Mouse (Mus musculus) CH12.LX (cell line): ENCODE measurements around the gene Ddx43. TPM values are rescaled to one million over a fixed set of nuclear protein-coding genes. Genes with fewer than 3 reads are reported as not detected.

Experiments used
- DNase-seq: peaks from one replicate; pipeline ENCODE4 v3.0.0-alpha.2; 2013; ENCODE audit errors: extremely low read depth
- H3K27ac ChIP-seq: 2 replicates; pipeline ENCODE4 v1.5.1; 2012; ENCODE audit warnings: low read depth, mild to moderate bottlenecking, control low read depth, moderate library complexity; ENCODE audit not compliant: insufficient read depth
- H3K27me3 ChIP-seq: replicated peaks from 2 replicates; pipeline ENCODE3; 2012; ENCODE audit warnings: inconsistent platforms
- H3K36me3 ChIP-seq, 2 experiments: replicated peaks in 1 of 2; 2 replicates each; pipeline versions ENCODE3 to v1.6.1; 2012; ENCODE audit warnings: inconsistent platforms in 1 of 2, low read length in 1 of 2, mild to moderate bottlenecking in 1 of 2, mixed read lengths in 1 of 2, moderate library complexity in 1 of 2; ENCODE audit not compliant: control insufficient read depth in 1 of 2, insufficient read depth in 1 of 2
- H3K4me1 ChIP-seq, 2 experiments: 2 replicates each; pipeline ENCODE4 v1.6.1; 2012; ENCODE audit warnings: inconsistent platforms in 1 of 2, moderate library complexity in 1 of 2; ENCODE audit not compliant: insufficient read depth in 2 of 2, control insufficient read depth in 1 of 2
- H3K4me2 ChIP-seq: 2 replicates; pipeline ENCODE4 v1.6.1; 2012; ENCODE audit warnings: low read depth, mild to moderate bottlenecking, control low read depth; ENCODE audit not compliant: poor library complexity, insufficient read depth, severe bottlenecking
- H3K4me3 ChIP-seq, 3 experiments: fragments of 150-350 bp in 1 of 3; sonication (generic) in 1 of 3; replicated peaks in 1 of 3; 2 replicates each; pipeline versions ENCODE3 to v1.5.1; 2011 to 2012; ENCODE audit warnings: low read depth in 2 of 3, low read length in 2 of 3, mild to moderate bottlenecking in 2 of 3, moderate library complexity in 2 of 3, control low read depth in 1 of 3, improper control_type of control experiment in 1 of 3, inconsistent platforms in 1 of 3, mixed read lengths in 1 of 3; ENCODE audit not compliant: poor library complexity in 1 of 3
- H3K79me2 ChIP-seq: replicated peaks from 2 replicates; pipeline ENCODE4 v1.6.1; 2012; ENCODE audit warnings: mild to moderate bottlenecking, moderate library complexity; ENCODE audit not compliant: control insufficient read depth, poor library complexity, insufficient read depth, severe bottlenecking; ENCODE audit errors: extremely low read depth
- H3K9ac ChIP-seq: 2 replicates; pipeline ENCODE4 v1.6.1; 2012; ENCODE audit warnings: low read depth, mild to moderate bottlenecking, control low read depth, moderate library complexity; ENCODE audit not compliant: insufficient read depth
- H3K9me3 ChIP-seq: replicated peaks from 2 replicates; pipeline ENCODE3; 2012; ENCODE audit warnings: low read length, inconsistent platforms, mixed read lengths
- BHLHE40 ChIP-seq: IDR thresholded peaks from 2 replicates; pipeline ENCODE4 v1.6.1; 2011; ENCODE audit warnings: mild to moderate bottlenecking, low read depth, low read length, improper control_type of control experiment
- GABPA ChIP-seq: IDR thresholded peaks from 2 replicates; pipeline ENCODE4 v1.6.1; 2012; ENCODE audit warnings: low read depth, low read length, improper control_type of control experiment, inconsistent platforms; ENCODE audit not compliant: insufficient replicate concordance
- JUN ChIP-seq: IDR thresholded peaks from 2 replicates; pipeline ENCODE4 v1.6.1; 2011; ENCODE audit warnings: low read depth, mild to moderate bottlenecking, low read length, improper control_type of control experiment, moderate library complexity; ENCODE audit not compliant: insufficient read depth
- NELFE ChIP-seq: IDR thresholded peaks from 2 replicates; pipeline ENCODE4 v1.6.1; 2011; ENCODE audit warnings: low read depth, low read length, improper control_type of control experiment
- POLR2A ChIP-seq: IDR thresholded peaks from 2 replicates; pipeline ENCODE4 v1.6.1; 2011; ENCODE audit warnings: low read depth, mild to moderate bottlenecking, improper control_type of control experiment, low read length
- POLR2AphosphoS2 ChIP-seq: IDR thresholded peaks from 2 replicates; pipeline ENCODE4 v1.6.1; 2011; ENCODE audit warnings: low read depth, low read length, improper control_type of control experiment
- RCOR1 ChIP-seq: conservative IDR thresholded peaks from 2 replicates; pipeline ENCODE4 v1.6.1; 2012; ENCODE audit warnings: low read depth, mild to moderate bottlenecking, inconsistent platforms, low read length, improper control_type of control experiment
- SMC3 ChIP-seq: IDR thresholded peaks from 2 replicates; pipeline ENCODE4 v1.6.1; 2011; ENCODE audit warnings: low read depth, low read length, improper control_type of control experiment
- TCF12 ChIP-seq: IDR thresholded peaks from 2 replicates; pipeline ENCODE4 v1.6.1; 2014; ENCODE audit warnings: low read depth, mild to moderate bottlenecking, inconsistent platforms, low read length, improper control_type of control experiment
- UBTF ChIP-seq: IDR thresholded peaks from 2 replicates; pipeline ENCODE4 v1.6.1; 2012; ENCODE audit warnings: low read depth, mild to moderate bottlenecking, inconsistent platforms, low read length, improper control_type of control experiment, moderate library complexity
- USF2 ChIP-seq: conservative IDR thresholded peaks from 2 replicates; pipeline ENCODE4 v1.6.1; 2011; ENCODE audit warnings: low read depth, low read length, improper control_type of control experiment
- ZKSCAN1 ChIP-seq: IDR thresholded peaks from 2 replicates; pipeline ENCODE4 v1.6.1; 2012; ENCODE audit warnings: low read depth, inconsistent platforms, low read length, improper control_type of control experiment, borderline replicate concordance
- dilution Hi-C: fragments of 300-500 bp; cut with MboI; formaldehyde crosslinking; loops from 2 replicates; pipeline ENCODE4 v1.14.3; 2020; ENCODE audit warnings: low sequenced_read_pairs; ENCODE audit not compliant: extremely low pct_unique_long_range_greater_than_20kb, extremely low pct_ligation_motif_present
- in situ Hi-C: fragments of 300-500 bp; cut with MboI; formaldehyde crosslinking; loops from 3 replicates; pipeline ENCODE4 v1.14.3; 2019; ENCODE audit warnings: low sequenced_read_pairs, low pct_ligation_motif_present, low pct_unique_long_range_greater_than_20kb, mixed read lengths
- polyA plus RNA-seq: library from polyadenylated mRNA; unstranded; fragments of >175 nt; gene quantifications from 2 replicates; pipeline ENCODE4 v1.2.1, GENCODE M21; 2012; ENCODE audit warnings: low read depth; ENCODE audit not compliant: insufficient read length
- total RNA-seq, 2 experiments: library from RNA; depleted of rRNA; stranded (reverse); fragments of 300-350 nt in 1 of 2; fragments of >200 nt in 1 of 2; gene quantifications; 2 replicates each; pipeline ENCODE4 v1.2.3; 2012 to 2014

Gene Ddx43
- total and polyA plus RNA-seq, 3 experiments, result not detected

GRCm38 (mm10) chr9:78358053-78358452 lies 37.5 kb upstream of the Ddx43 start (continued):
- TF ChIP-seq ZKSCAN1 (no peak), POLR2AphosphoS2 (no peak), SMC3 (peak; percentile 62), UBTF (no peak), JUN (no peak), POLR2A (no peak), TCF12 (no peak), USF2 (no peak), NELFE (no peak), GABPA (no peak), RCOR1 (no peak)

GRCm38 (mm10) chr9:78359750-78360483 lies 35.7 kb upstream of the Ddx43 start:
- H3K4me1 ChIP-seq, result no peaks in the 10 kb centered on the region
- DNase-seq, result no peak
- H3K27ac ChIP-seq, result no peak overlapping the region
- no peaks in the 10 kb centered on the region for H3K79me2 ChIP-seq
- no peaks in the 10 kb centered on the region for H3K9me3 ChIP-seq
- H3K4me2 ChIP-seq, result no peak overlapping the region
- H3K9ac ChIP-seq, result no peak overlapping the region
- H3K36me3 ChIP-seq, result no peaks in the 10 kb centered on the region
- H3K4me3 ChIP-seq, result no peak overlapping the region
- dilution Hi-C loops, result no loop called here
- peaks cover 37% of the 10 kb centered on the region for H3K27me3 ChIP-seq
- in situ Hi-C loops, result loop anchor here (10.0 kb wide), 1 partner anchor 175 kb away; no protein-coding TSS in a partner anchor
- TF ChIP-seq BHLHE40, result no peak

GRCm38 (mm10) chr9:78360484-78360872 lies 35.1 kb upstream of the Ddx43 start:
- H3K9ac ChIP-seq, result no peak overlapping the region
- peaks cover 34% of the 10 kb centered on the region for H3K27me3 ChIP-seq
- H3K9me3 ChIP-seq, result no peaks in the 10 kb centered on the region
- H3K4me2 ChIP-seq, result no peak overlapping the region
- no peak overlapping the region for H3K27ac ChIP-seq
- H3K4me3 ChIP-seq, result no peak overlapping the region
- no peak for DNase-seq
- H3K36me3 ChIP-seq, result no peaks in the 10 kb centered on the region
- no peak for TF ChIP-seq ZKSCAN1
- no peaks in the 10 kb centered on the region for H3K4me1 ChIP-seq
- dilution Hi-C loops (no loop called here), in situ Hi-C loops (loop anchor here (10.0 kb wide), 1 partner anchor 174 kb away; no protein-coding TSS in a partner anchor)
- no peaks in the 10 kb centered on the region for H3K79me2 ChIP-seq
